Mouse (Mus musculus): ENCODE data around the gene Fntb.

GRCm38 (mm10) chr12:76965876-76966275 is 200.5 kb downstream of the Fntb start:
- TF ChIP-seq POLR2A (IDR thresholded peaks at IDR 0.05; ENCODE audit: extremely low read depth, insufficient read depth, low read length) (no peak), CTCF (IDR thresholded peaks at IDR 0.05; ENCODE audit: extremely low read depth, insufficient read depth, low read length) (no peak)
